Mouse (Mus musculus): Measurements from ENCODE around the gene Golph3l. TPM values are rescaled to one million over a fixed set of nuclear protein-coding genes. Genes with fewer than 3 reads are reported as not detected.
A peak's percentile ranks its signal among the peaks of the same experiment; 100 is the strongest.

The Golph3l gene
- total RNA-seq, 1 experiment, result 16.2 TPM

DNA sequence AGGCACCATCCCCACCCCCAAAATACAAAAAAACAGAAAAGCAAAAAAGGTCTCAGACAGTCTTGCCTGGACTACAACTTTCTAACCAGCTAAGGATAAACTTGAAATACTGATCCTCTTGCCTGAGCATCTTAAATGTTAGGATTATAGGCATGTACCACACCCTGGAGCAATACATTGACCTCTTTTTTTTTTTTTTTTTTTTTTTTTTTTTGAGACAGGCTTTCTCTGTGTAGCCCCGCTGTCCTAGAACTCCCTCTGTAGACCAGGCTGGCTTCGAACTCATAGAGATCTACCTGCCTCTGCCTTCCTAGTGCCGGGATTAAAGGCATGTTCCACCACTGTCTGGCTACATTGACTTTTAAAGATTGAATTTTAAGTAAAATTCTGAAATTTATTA lies 28.0 kb upstream of the Golph3l start:
- H3K27ac ChIP-seq (ENCODE audit: insufficient read depth, low read depth, low read length, poor library complexity, severe bottlenecking), result no peak overlapping the region
- no peak overlapping the region for H3K9ac ChIP-seq (ENCODE audit: insufficient read depth, low read depth, low read length, poor library complexity, severe bottlenecking)
- in situ Hi-C loops (cut with MboI; ENCODE audit: low sequenced_read_pairs in 2 of 2, unreplicated experiment in 2 of 2), result no loop called here
- no peaks in the 10 kb centered on the region for H3K9me3 ChIP-seq (ENCODE audit: control insufficient read depth, insufficient read depth, low read depth, low read length)
- H3K4me3 ChIP-seq (ENCODE audit: insufficient read depth in 1 of 2, low read depth in 1 of 2, low read length in 2 of 2, poor library complexity in 1 of 2, severe bottlenecking in 1 of 2), result no peak overlapping the region
- TF ChIP-seq HCFC1 (IDR thresholded peaks at IDR 0.05; ENCODE audit: borderline replicate concordance, insufficient read depth, low read length), result no peak
- no peak for TF ChIP-seq ZC3H11A (IDR thresholded peaks at IDR 0.05; ENCODE audit: borderline replicate concordance, low read depth, low read length)
- TF ChIP-seq MAFK (IDR thresholded peaks at IDR 0.05; ENCODE audit: insufficient read depth, low read depth, low read length), result no peak
- TF ChIP-seq ZNF384 (IDR thresholded peaks at IDR 0.05; ENCODE audit: low read depth, low read length), result no peak
- no peak for TF ChIP-seq CHD2 (IDR thresholded peaks at IDR 0.05; ENCODE audit: low read depth, low read length)
- no peaks in the 10 kb centered on the region for H3K4me1 ChIP-seq (ENCODE audit: control insufficient read depth in 2 of 2, insufficient read depth in 2 of 2, low read length in 2 of 2, poor library complexity in 1 of 2)
- H3K36me3 ChIP-seq (ENCODE audit: control insufficient read depth, insufficient read depth, low read length, poor library complexity, severe bottlenecking), result no peaks in the 10 kb centered on the region
- no peak for DNase-seq (ENCODE audit: low read depth, low spot score)

DNA sequence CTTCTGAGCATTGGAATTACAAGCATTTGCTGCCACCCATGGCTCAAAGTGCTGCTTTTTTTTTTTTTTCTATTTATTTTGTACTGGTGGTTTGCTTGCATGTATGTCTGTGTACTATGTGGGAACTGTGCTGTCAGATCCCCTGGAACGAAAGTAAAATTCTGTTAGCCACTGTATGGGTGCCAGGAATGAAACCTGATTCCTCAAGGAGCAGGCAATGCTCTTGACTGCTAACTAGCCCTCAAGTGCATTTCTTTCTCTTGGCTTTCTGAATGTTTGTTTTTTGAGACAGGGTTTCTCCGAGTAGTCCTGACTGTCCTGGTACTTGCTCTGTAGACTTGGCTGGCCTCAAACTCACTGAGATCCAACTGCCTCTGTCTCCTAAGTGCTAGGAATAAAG lies 26.9 kb upstream of the Golph3l start:
- TF ChIP-seq ZNF384 (IDR thresholded peaks at IDR 0.05; ENCODE audit: low read depth, low read length) (no peak), ZC3H11A (IDR thresholded peaks at IDR 0.05; ENCODE audit: borderline replicate concordance, low read depth, low read length) (no peak), CHD2 (IDR thresholded peaks at IDR 0.05; ENCODE audit: low read depth, low read length) (no peak), HCFC1 (IDR thresholded peaks at IDR 0.05; ENCODE audit: borderline replicate concordance, insufficient read depth, low read length) (no peak), MAFK (IDR thresholded peaks at IDR 0.05; ENCODE audit: insufficient read depth, low read depth, low read length) (no peak)
- in situ Hi-C loops (cut with MboI; ENCODE audit: low sequenced_read_pairs in 2 of 2, unreplicated experiment in 2 of 2), result no loop called here
- Histone ChIP-seq H3K9ac (ENCODE audit: insufficient read depth, low read depth, low read length, poor library complexity, severe bottlenecking) (no peak overlapping the region), H3K27ac (ENCODE audit: insufficient read depth, low read depth, low read length, poor library complexity, severe bottlenecking) (no peak overlapping the region), H3K36me3 (ENCODE audit: control insufficient read depth, insufficient read depth, low read length, poor library complexity, severe bottlenecking) (no peaks in the 10 kb centered on the region), H3K4me3 (ENCODE audit: insufficient read depth in 1 of 2, low read depth in 1 of 2, low read length in 2 of 2, poor library complexity in 1 of 2, severe bottlenecking in 1 of 2) (no peak overlapping the region), H3K4me1 (ENCODE audit: control insufficient read depth in 2 of 2, insufficient read depth in 2 of 2, low read length in 2 of 2, poor library complexity in 1 of 2) (no peaks in the 10 kb centered on the region), H3K9me3 (ENCODE audit: control insufficient read depth, insufficient read depth, low read depth, low read length) (no peaks in the 10 kb centered on the region)
- no peak for DNase-seq (ENCODE audit: low read depth, low spot score)

DNA sequence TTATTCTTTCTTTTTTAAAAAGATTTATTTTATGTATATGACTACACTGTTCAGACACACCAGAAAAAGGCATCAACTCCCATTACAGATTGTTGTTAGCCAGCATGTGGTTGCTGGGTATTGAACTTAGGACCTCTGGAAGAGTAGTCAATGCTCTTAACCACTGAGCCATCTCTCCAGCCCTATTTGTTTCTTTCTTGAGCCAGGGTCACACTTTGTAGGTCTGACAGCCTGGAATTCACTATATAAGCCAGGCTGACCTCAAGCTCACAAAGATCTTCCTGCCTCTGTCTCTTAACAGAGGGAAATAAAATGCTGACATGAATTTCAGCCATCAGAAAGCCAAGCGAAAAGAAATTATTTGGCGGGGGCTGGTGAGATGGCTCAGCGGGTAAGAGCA lies 19.1 kb upstream of the Golph3l start:
- TF ChIP-seq HCFC1 (IDR thresholded peaks at IDR 0.05; ENCODE audit: borderline replicate concordance, insufficient read depth, low read length) (no peak), CHD2 (IDR thresholded peaks at IDR 0.05; ENCODE audit: low read depth, low read length) (no peak), MAFK (IDR thresholded peaks at IDR 0.05; ENCODE audit: insufficient read depth, low read depth, low read length) (no peak), ZNF384 (IDR thresholded peaks at IDR 0.05; ENCODE audit: low read depth, low read length) (no peak), ZC3H11A (IDR thresholded peaks at IDR 0.05; ENCODE audit: borderline replicate concordance, low read depth, low read length) (no peak)
- Histone ChIP-seq H3K4me3 (ENCODE audit: insufficient read depth in 1 of 2, low read depth in 1 of 2, low read length in 2 of 2, poor library complexity in 1 of 2, severe bottlenecking in 1 of 2) (no peak overlapping the region), H3K9me3 (ENCODE audit: control insufficient read depth, insufficient read depth, low read depth, low read length) (no peaks in the 10 kb centered on the region), H3K27ac (ENCODE audit: insufficient read depth, low read depth, low read length, poor library complexity, severe bottlenecking) (no peak overlapping the region), H3K36me3 (ENCODE audit: control insufficient read depth, insufficient read depth, low read length, poor library complexity, severe bottlenecking) (no peaks in the 10 kb centered on the region), H3K4me1 (ENCODE audit: control insufficient read depth in 2 of 2, insufficient read depth in 2 of 2, low read length in 2 of 2, poor library complexity in 1 of 2) (no peaks in the 10 kb centered on the region), H3K9ac (ENCODE audit: insufficient read depth, low read depth, low read length, poor library complexity, severe bottlenecking) (no peak overlapping the region)
- in situ Hi-C loops (cut with MboI; ENCODE audit: low sequenced_read_pairs in 2 of 2, unreplicated experiment in 2 of 2), result no loop called here
- DNase-seq (ENCODE audit: low read depth, low spot score), result no peak

DNA sequence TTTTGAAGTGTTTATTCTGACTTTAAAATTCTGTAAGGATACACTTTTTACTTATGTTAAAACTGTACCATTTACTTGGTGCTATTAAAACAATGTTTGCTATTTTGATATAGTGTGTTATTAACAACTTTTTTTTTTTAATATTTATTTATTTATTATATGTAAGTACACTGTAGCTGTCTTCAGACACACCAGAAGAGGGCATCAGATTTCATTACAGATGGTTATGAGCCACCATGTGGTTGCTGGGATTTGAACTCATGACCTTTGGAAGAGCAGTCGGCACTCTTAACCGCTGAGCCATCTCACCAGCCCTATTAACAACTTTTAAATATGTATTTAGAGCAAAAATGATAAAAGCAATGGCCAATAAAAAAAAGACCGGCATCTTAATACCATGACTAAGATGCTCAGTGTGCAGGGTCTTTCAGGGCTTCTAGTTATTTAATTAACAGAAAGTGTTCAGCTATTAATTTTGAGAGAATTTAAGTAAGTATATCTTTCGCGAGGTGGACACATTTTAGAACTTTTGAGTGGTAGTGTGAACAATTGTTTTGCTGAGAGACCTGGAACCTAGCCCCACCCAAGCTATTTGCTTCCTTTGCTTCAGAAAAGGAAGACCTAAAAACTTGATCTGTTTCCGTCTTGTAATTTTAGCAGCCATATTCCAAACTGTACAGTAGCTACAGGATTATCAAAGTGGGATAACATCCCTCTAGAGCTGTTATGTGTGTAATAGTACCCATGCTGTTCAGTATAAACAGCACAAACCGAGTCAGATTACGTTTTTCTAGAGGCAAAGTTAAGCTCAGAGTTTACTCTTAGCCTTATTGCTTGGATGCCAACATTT lies 755 bp upstream of the Golph3l start:
- TF ChIP-seq ZC3H11A (IDR thresholded peaks at IDR 0.05; ENCODE audit: borderline replicate concordance, low read depth, low read length) (no peak), HCFC1 (IDR thresholded peaks at IDR 0.05; ENCODE audit: borderline replicate concordance, insufficient read depth, low read length) (no peak), MAFK (IDR thresholded peaks at IDR 0.05; ENCODE audit: insufficient read depth, low read depth, low read length) (no peak), ZNF384 (IDR thresholded peaks at IDR 0.05; ENCODE audit: low read depth, low read length) (no peak), CHD2 (IDR thresholded peaks at IDR 0.05; ENCODE audit: low read depth, low read length) (no peak)
- no peak overlapping the region for H3K27ac ChIP-seq (ENCODE audit: insufficient read depth, low read depth, low read length, poor library complexity, severe bottlenecking)

More for the DNA sequence above, 755 bp upstream of the Golph3l start:
- in situ Hi-C loops (cut with MboI; ENCODE audit: low sequenced_read_pairs in 2 of 2, unreplicated experiment in 2 of 2), result no loop called here
- Histone ChIP-seq H3K9me3 (ENCODE audit: control insufficient read depth, insufficient read depth, low read depth, low read length) (no peaks in the 10 kb centered on the region), H3K36me3 (ENCODE audit: control insufficient read depth, insufficient read depth, low read length, poor library complexity, severe bottlenecking) (no peaks in the 10 kb centered on the region), H3K4me3 (ENCODE audit: insufficient read depth in 1 of 2, low read depth in 1 of 2, low read length in 2 of 2, poor library complexity in 1 of 2, severe bottlenecking in 1 of 2) (peak overlapping the region; percentile 34 to 91; a peak in 3 of 4 replicates), H3K4me1 (ENCODE audit: control insufficient read depth in 2 of 2, insufficient read depth in 2 of 2, low read length in 2 of 2, poor library complexity in 1 of 2) (peaks cover 0 to 2% of the 10 kb centered on the region in 2 experiments; a peak in 1 of 4 replicates), H3K9ac (ENCODE audit: insufficient read depth, low read depth, low read length, poor library complexity, severe bottlenecking) (no peak overlapping the region)
- no peak for DNase-seq (ENCODE audit: low read depth, low spot score)

All from ES-E14 (cell line).